Mouse (Mus musculus) adrenal gland, postnatal 36 days (tissue): ENCODE data around the gene Acsbg2. TPM values are rescaled to one million over a fixed set of nuclear protein-coding genes. Genes with fewer than 3 reads are reported as not detected.

ENCODE experiments used
- DNase-seq, 2 experiments: peaks; one replicate each; pipeline ENCODE4 v3.0.0; 2021; ENCODE audit warnings: mixed read lengths in 1 of 2
- total RNA-seq, 2 experiments: library from RNA; stranded (reverse); gene quantifications; 2 replicates each; pipeline ENCODE4 v1.2.3; 2021

The Acsbg2 gene
- total RNA-seq, 2 experiments from 2014 or later = 0.30 to 0.53 TPM

- DNase-seq = no peak
These were observed 51.9 kb downstream of the Acsbg2 start for GRCm38 (mm10) chr17:56822380-56822779.

GRCm38 (mm10) chr17:56819694-56820111 is 54.5 kb downstream of the Acsbg2 start:
- DNase-seq = no peak

DNA sequence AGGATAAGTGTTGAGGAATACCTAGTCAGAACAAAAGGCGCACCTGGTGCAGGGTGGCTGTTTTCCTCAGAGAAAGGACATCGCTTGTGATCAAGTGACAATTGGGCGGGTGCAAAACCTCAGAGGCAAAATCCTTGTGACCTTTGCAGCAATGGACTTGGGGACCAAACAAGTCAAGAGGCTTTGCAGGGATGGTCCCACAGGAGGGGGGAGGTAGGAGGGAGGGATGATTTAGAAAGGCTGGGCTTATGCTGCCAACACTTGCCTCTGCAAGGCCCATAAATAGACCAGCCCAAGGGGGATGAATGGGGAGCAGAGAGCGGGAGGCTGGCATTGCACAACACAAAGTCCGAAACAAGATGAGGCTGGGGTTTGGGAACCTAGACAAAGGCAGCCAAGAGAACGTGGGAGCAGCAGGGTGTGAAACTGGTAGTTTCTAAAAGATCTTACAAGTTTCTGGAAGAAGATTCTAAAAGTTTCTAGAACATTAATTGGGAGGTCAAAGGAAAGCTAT is 55.2 kb downstream of the Acsbg2 start:
- no peak for DNase-seq

GRCm38 (mm10) chr17:56818067-56818636 is 56.1 kb downstream of the Acsbg2 start:
- DNase-seq = peak in 1 of 2 experiments; percentile 40

GRCm38 (mm10) chr17:56815057-56815345 is 59.2 kb downstream of the Acsbg2 start:
- DNase-seq = no peak

DNA sequence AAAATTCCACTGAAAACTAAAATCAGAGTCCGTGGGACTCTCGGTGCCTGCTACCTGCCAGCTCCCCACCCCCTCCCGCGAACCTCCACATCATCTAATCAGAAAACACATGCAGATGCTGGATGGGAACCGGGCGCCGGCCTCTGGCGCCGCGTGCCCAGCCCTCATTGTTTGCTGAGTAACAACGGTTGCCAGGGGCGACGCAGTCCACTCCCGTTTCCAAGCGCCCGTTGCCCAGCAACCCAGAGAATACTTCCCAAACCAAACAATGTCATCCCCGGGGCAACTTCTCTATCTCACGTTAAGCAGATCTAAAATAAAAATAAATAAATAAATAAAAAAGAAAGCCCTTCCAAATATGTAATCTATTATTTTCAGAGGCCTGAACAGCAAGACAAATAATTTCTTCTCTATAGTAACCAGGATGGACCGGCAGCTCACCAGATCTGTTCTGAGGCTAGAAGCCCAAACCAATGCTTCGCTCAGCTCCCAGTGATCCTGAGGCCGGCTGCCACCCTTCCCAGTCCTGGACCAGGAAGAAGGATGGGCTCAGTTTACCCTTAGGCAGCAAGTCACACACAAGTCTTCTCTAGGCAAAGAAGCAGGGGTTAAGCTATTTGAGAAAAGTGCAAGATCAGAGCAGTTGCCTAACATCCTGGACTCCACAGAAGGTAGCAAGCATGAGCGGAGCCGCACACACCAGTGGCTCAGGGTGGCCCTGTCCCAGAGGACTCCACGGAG is 59.8 kb downstream of the Acsbg2 start:
- peak; percentile 82 to 85 for DNase-seq

- peak; percentile 98 for DNase-seq
These were observed 64.0 kb downstream of the Acsbg2 start for GRCm38 (mm10) chr17:56810245-56810644.

- peak; percentile 84 to 85 for DNase-seq
These were observed 65.7 kb downstream of the Acsbg2 start for GRCm38 (mm10) chr17:56808518-56808917.

- DNase-seq = peak; percentile 54 to 57
These were observed 68.5 kb downstream of the Acsbg2 start for GRCm38 (mm10) chr17:56805784-56806183.

DNA sequence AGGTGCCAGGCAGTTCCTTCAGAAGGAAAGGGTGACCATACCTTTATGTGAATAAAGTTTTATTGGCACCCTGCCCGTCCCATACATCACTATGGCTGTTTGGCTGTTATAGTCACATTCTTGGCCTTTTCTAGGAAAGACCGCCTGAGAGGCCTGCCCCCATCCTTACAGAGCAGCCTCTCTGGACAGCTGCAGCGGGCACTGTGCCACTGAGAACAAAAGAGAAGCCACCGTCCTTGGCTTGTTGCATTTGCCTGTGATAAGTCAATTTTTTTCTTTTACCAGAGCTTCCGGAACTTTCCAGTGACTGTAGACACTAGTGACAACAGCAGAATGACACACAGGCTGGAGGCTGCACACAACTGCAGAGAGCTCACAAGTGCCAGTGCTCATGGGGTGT is 69.3 kb downstream of the Acsbg2 start:
- DNase-seq = peak; percentile 78 to 79

GRCm38 (mm10) chr17:56802065-56802464 is 72.2 kb downstream of the Acsbg2 start:
- DNase-seq = no peak

GRCm38 (mm10) chr17:56799276-56799675 is 75.0 kb downstream of the Acsbg2 start:
- DNase-seq = no peak

DNA sequence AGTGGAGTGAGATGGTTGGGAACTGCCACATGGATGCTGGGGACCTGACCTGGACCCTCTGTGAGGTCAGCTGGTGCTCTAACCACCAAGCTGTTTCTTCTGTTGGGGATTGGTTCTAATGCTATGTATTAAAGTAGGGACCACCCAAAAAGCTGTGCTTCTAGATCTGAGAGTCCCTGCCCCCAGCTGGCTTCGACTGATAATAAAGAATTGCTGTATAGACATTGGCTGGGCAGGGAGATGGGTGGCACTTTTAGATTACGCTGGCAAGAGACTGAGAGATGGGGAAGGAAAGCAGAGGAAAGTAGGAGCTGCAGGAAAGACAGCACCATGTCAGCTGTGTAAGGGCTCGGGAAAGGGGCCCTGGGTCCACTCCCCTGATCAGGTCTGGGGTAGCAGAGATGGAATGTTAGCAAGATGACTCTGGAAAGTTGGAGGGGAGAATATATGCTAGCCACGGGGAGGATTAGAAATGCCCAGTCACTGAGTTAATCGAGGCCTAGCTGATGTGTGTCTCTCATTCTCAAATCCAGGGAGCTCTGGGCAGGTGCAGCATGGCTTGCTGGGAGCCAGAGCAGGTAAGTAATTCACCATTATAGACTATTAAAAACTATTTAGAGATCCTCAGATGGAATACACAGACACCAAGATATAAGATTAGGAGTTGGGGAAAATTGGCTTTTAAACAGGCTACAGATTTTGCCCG is 80.5 kb downstream of the Acsbg2 start:
- no peak for DNase-seq

Other genes starting within 250 kb of the Acsbg2 start
- gene Lonp1, start 247.6 kb downstream of the Acsbg2 start, total RNA-seq = 100 to 1,000 TPM; 582 to 584 TPM
- gene Catsperd, start 246.3 kb downstream of the Acsbg2 start, total RNA-seq = 1 to 10 TPM; 1.5 to 2.4 TPM
- gene Ranbp3, start 201.2 kb downstream of the Acsbg2 start, total RNA-seq = 10 to 100 TPM; 67.8 to 74.1 TPM
- gene Ndufa11, start 156.7 kb downstream of the Acsbg2 start, total RNA-seq = 100 to 1,000 TPM; 290 to 298 TPM
- 10 to 100 TPM; 14.7 to 36.6 TPM for gene Vmac, start 156.4 kb downstream of the Acsbg2 start, total RNA-seq
- gene Nrtn, start 116.9 kb downstream of the Acsbg2 start, total RNA-seq = 1 to 10 TPM; 3.8 to 5.4 TPM
- 10 to 100 TPM; 31.5 to 32.5 TPM for gene Dus3l, start 109.7 kb downstream of the Acsbg2 start, total RNA-seq
- under 1 TPM; 0.26 to 0.60 TPM for gene Prr22, start 104.2 kb downstream of the Acsbg2 start, total RNA-seq
- gene Rfx2, start 43.4 kb downstream of the Acsbg2 start, total RNA-seq = 1 to 10 TPM; 4.4 to 5.3 TPM
- gene 1700061G19Rik, start 1.0 kb upstream of the Acsbg2 start, total RNA-seq = 10 to 100 TPM in 1 of 2 experiments, 1 to 10 TPM in 1; 4.8 to 12.3 TPM
- 10 to 100 TPM; 32.6 to 35.6 TPM for gene Mllt1, start 61.0 kb upstream of the Acsbg2 start, total RNA-seq
- under 1 TPM in 1 of 2 experiments, not detected in 1; 0.23 TPM for gene Acer1, start 107.7 kb upstream of the Acsbg2 start, total RNA-seq
- 100 to 1,000 TPM; 110 to 114 TPM for gene Clpp, start 115.9 kb upstream of the Acsbg2 start, total RNA-seq
- gene Alkbh7, start 122.9 kb upstream of the Acsbg2 start, total RNA-seq = 10 to 100 TPM; 50.3 to 83.8 TPM
- 1 to 10 TPM in 1 of 2 experiments, under 1 TPM in 1; 0.76 to 2.7 TPM for gene Pspn, start 125.6 kb upstream of the Acsbg2 start, total RNA-seq
- 10 to 100 TPM; 44.3 to 65.3 TPM for gene Gtf2f1, start 136.8 kb upstream of the Acsbg2 start, total RNA-seq
- gene Gm17949, start 137.0 kb upstream of the Acsbg2 start, total RNA-seq = not detected
- gene Khsrp, start 157.1 kb upstream of the Acsbg2 start, total RNA-seq = 10 to 100 TPM; 97.1 to 97.2 TPM
- gene Slc25a41, start 167.2 kb upstream of the Acsbg2 start, total RNA-seq = not detected
- under 1 TPM in 1 of 2 experiments, not detected in 1; 0.82 TPM for gene Crb3, start 184.7 kb upstream of the Acsbg2 start, total RNA-seq
- gene Slc25a23, start 185.4 kb upstream of the Acsbg2 start, total RNA-seq = 10 to 100 TPM; 76.6 to 80.3 TPM
- 1 to 10 TPM; 1.3 to 2.8 TPM for gene Dennd1c, start 204.1 kb upstream of the Acsbg2 start, total RNA-seq
- 1 to 10 TPM; 3.7 to 4.2 TPM for gene Tubb4a, start 213.3 kb upstream of the Acsbg2 start, total RNA-seq
- gene Tnfsf9, start 230.9 kb upstream of the Acsbg2 start, total RNA-seq = under 1 TPM; 0.23 to 0.40 TPM